Mouse (Mus musculus) E14TG2a.4 (cell line): ENCODE measurements around the gene Gm21887.
"Not testable (repeated sequence)": the region's sequence is repeated elsewhere in the genome, so short reads cannot be mapped to it uniquely, and the experiment has no call there.

Source experiments
- CTCF ChIP-seq: conservative IDR thresholded peaks from 2 replicates; pipeline ENCODE4 v1.5.1; 2014; ENCODE audit warnings: low read length
- POU5F1 ChIP-seq: IDR thresholded peaks from 2 replicates; pipeline ENCODE4 v1.6.1; 2014; ENCODE audit warnings: low read length, borderline replicate concordance

DNA sequence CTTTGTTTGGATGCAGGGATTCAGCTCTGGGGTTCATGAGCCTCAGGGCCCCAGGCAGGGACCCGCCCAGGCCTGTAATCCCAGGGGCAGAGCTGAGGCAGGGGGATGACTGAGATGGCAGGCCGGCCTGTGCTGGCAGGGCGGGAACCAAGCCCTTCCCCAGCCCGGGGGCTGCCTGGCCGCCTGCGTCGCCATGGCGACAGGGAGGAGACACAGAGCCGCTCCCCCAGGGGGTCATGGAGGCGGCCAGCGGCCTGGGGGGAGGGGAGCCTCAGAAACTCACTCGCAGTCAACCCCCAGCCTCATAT, 8.1 kb upstream of the Gm21887 start:
- TF ChIP-seq CTCF, POU5F1: not testable (repeated sequence)
